Mouse (Mus musculus): ENCODE results near the gene Gm20388.

- TF ChIP-seq CTCF (IDR thresholded peaks at IDR 0.05; ENCODE audit: extremely low read depth, insufficient read depth, low read length) (no peak), POLR2A (IDR thresholded peaks at IDR 0.05; ENCODE audit: extremely low read depth, insufficient read depth, low read length) (no peak)
Measured at GRCm38 (mm10) chr8:123381711-123382110, 3471.1 kb downstream of the Gm20388 start.

Measured in cortical plate, adult 2 months (tissue).